In the genomic region with DNA sequence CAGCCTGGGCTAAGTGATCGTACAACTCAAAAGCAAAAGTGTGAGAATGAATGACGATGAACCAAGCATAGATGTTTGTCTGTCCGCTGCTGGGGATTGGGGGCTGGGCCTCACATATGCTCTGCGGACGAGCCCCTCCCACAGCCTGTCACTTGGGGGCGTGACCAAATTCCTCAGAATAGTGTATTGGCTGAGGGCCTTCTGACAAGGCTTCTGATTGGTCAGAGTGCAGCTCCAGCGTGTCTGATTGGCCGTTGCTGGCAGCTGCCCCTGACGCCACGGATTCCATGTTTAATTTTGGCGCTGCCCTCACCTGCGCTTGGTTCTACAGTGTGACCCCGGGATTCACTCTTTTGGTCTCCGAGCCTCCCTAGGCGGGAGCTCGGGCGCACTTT, we compare ENCODE assay signal across 8 mouse cellular contexts. TPM values are rescaled to one million over a fixed set of nuclear protein-coding genes. Genes with fewer than 3 reads are reported as not detected.
DNase-seq lines count a peak whose midpoint lies in the region; ATAC-seq lines count a peak whose summit lies in the region.

No protein-coding gene starts in this region.

- H3K4me1 ChIP-seq in hindbrain, embryonic 12.5 days = peaks cover 28% of the 10 kb centered on the region

- H3K36me3 ChIP-seq in hindbrain, embryonic 12.5 days = no peaks in the 10 kb centered on the region

- no peak overlapping the region for H3K27ac ChIP-seq in hindbrain, embryonic 12.5 days

- WGBS in hindbrain, embryonic 12.5 days = 4% methylated on average over 17 of the region's 17 CpGs

- ATAC-seq in hindbrain, embryonic 12.5 days (ENCODE audit: low FRiP score) = peak; percentile 86

- H3K4me3 ChIP-seq in hindbrain, embryonic 12.5 days = peak overlapping the region; percentile 14; the same call in 1 of the 2 replicates

- peaks cover 37% of the 10 kb centered on the region for H3K27me3 ChIP-seq in hindbrain, embryonic 12.5 days

- no peaks in the 10 kb centered on the region for H3K9me3 ChIP-seq in hindbrain, embryonic 12.5 days (replicated peaks)

- peak overlapping the region; percentile 48 for H3K4me2 ChIP-seq in hindbrain, embryonic 12.5 days (replicated peaks)

- DNase-seq in NIH3T3 (ENCODE audit: low read depth) = peak; percentile 98
- DNase-seq in cerebellum, adult 9-11 months = peak; percentile 97
- peak; percentile 92 to 94 for DNase-seq in frontal cortex, postnatal 10 days (ENCODE audit: low spot score in 2 of 2)
- peak; percentile 90 to 93 for DNase-seq in layer of hippocampus, postnatal 10 days (ENCODE audit: low spot score in 2 of 2)
- DNase-seq in lung, postnatal 10 days = peak; percentile 98
- peak; percentile 88 for DNase-seq in retina, adult 2 months (ENCODE audit: low read depth, low spot score)
- DNase-seq in thymus, postnatal 25 days = peak; percentile 91

- no peak overlapping the region for H3K9ac ChIP-seq in hindbrain, embryonic 12.5 days

RNA-seq across cellular contexts. Expression of a gene that starts 22.6 kb away (rescaled TPM):
- 30.9 and 31.5 TPM in 2 replicates for polyA plus RNA-seq in hindbrain, embryonic 12.5 days (2016; fragmentation: Nextera tagmentation; extraction: Ambion mirVana)
- total RNA-seq in layer of hippocampus, postnatal 10 days (2021) = 10 to 100 TPM; 51.2 to 55.8 TPM

RNA-seq across cellular contexts. Expression of a gene that starts 40.0 kb away (rescaled TPM):
- 1.9 and 2.7 TPM in 2 replicates for polyA plus RNA-seq in hindbrain, embryonic 12.5 days (2016; fragmentation: Nextera tagmentation; extraction: Ambion mirVana)
- total RNA-seq in layer of hippocampus, postnatal 10 days (2021) = 1 to 10 TPM; 2.6 to 3.0 TPM

RNA-seq across cellular contexts. Expression of a gene that starts 44.1 kb away (rescaled TPM):
- 1.1 and 2.4 TPM in 2 replicates for polyA plus RNA-seq in hindbrain, embryonic 12.5 days (2016; fragmentation: Nextera tagmentation; extraction: Ambion mirVana)
- 1 to 10 TPM; 1.1 to 3.5 TPM for total RNA-seq in layer of hippocampus, postnatal 10 days (2021)

RNA-seq across cellular contexts. Expression of a gene that starts 48.6 kb away (rescaled TPM):
- 5.7 and 5.9 TPM in 2 replicates for polyA plus RNA-seq in hindbrain, embryonic 12.5 days (2016; fragmentation: Nextera tagmentation; extraction: Ambion mirVana)
- total RNA-seq in layer of hippocampus, postnatal 10 days (2021) = 1 to 10 TPM; 2.3 to 4.5 TPM

RNA-seq across cellular contexts. Expression of a gene that starts 48.6 kb away (rescaled TPM):
- 62.7 and 67.5 TPM in 2 replicates for polyA plus RNA-seq in hindbrain, embryonic 12.5 days (2016; fragmentation: Nextera tagmentation; extraction: Ambion mirVana)
- 10 to 100 TPM; 72.0 to 77.3 TPM for total RNA-seq in layer of hippocampus, postnatal 10 days (2021)
